Mouse (Mus musculus): ENCODE measurements around the gene Ak4. TPM values are rescaled to one million over a fixed set of nuclear protein-coding genes. Genes with fewer than 3 reads are reported as not detected.

The Ak4 gene
- polyA plus RNA-seq, 1 experiment from 2014 or later, result 9.5 TPM

DNA sequence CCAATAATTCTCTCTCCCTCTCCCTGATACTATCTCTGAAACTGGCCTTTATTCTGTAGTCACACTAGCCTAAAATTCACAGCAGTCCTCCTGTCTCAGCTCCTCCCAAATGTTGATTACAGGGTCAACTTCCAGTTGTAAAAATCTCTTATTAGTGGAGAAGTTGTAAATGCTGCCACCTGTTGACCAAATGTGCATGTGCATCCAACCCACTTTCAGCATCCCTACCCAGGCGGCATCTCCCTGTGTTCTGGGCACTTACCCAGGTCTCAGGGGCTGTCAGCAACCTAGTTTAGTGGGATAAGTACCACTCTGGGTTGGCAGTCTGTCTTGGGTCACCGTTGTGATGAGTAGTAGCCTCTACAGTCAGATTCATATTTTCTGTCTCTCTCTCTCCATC is 39.3 kb downstream of the Ak4 start:
- H3K4me3 ChIP-seq (ENCODE audit: low read depth, low read length), result no peak overlapping the region
- no peaks in the 10 kb centered on the region for H3K4me1 ChIP-seq (replicated peaks; ENCODE audit: control insufficient read depth, insufficient read depth, low read length)
- H3K27me3 ChIP-seq (replicated peaks; ENCODE audit: control insufficient read depth, insufficient read depth, low read length), result no peaks in the 10 kb centered on the region
- H3K4me2 ChIP-seq (ENCODE audit: low read length), result no peak overlapping the region
- ATAC-seq (replicated peaks; ENCODE audit: low FRiP score, low TSS enrichment, low read depth) (0 out of 2 replicates have a peak, but pooled peaks have one; percentile 36), DNase-seq (ENCODE audit: low spot score) (peak; percentile 66)
- H3K27ac ChIP-seq (ENCODE audit: low read depth), result no peak overlapping the region
- H3K9ac ChIP-seq (ENCODE audit: low read length), result no peak overlapping the region
- H3K9me3 ChIP-seq (ENCODE audit: control insufficient read depth, low read length), result no peaks in the 10 kb centered on the region
- 54% methylated on average over 2 of the region's 2 CpGs for WGBS
- H3K36me3 ChIP-seq (ENCODE audit: control insufficient read depth, insufficient read depth, low read length), result no peaks in the 10 kb centered on the region

GRCm38 (mm10) chr4:101459358-101459757 is 40.3 kb downstream of the Ak4 start:
- no peaks in the 10 kb centered on the region for H3K36me3 ChIP-seq (ENCODE audit: control insufficient read depth, insufficient read depth, low read length)
- no peak overlapping the region for H3K9ac ChIP-seq (ENCODE audit: low read length)
- no peaks in the 10 kb centered on the region for H3K9me3 ChIP-seq (ENCODE audit: control insufficient read depth, low read length)
- ATAC-seq (replicated peaks; ENCODE audit: low FRiP score, low TSS enrichment, low read depth), result no peak
- 92% methylated on average over 4 of the region's 4 CpGs for WGBS
- no peaks in the 10 kb centered on the region for H3K27me3 ChIP-seq (replicated peaks; ENCODE audit: control insufficient read depth, insufficient read depth, low read length)
- no peak for DNase-seq (ENCODE audit: low spot score)
- no peak overlapping the region for H3K4me2 ChIP-seq (ENCODE audit: low read length)
- H3K4me1 ChIP-seq (replicated peaks; ENCODE audit: control insufficient read depth, insufficient read depth, low read length), result no peaks in the 10 kb centered on the region
- no peak overlapping the region for H3K27ac ChIP-seq (ENCODE audit: low read depth)
- no peak overlapping the region for H3K4me3 ChIP-seq (ENCODE audit: low read depth, low read length)

- H3K36me3 ChIP-seq (ENCODE audit: control insufficient read depth, insufficient read depth, low read length), result no peaks in the 10 kb centered on the region
- no peaks in the 10 kb centered on the region for H3K4me1 ChIP-seq (replicated peaks; ENCODE audit: control insufficient read depth, insufficient read depth, low read length)
- H3K9me3 ChIP-seq (ENCODE audit: control insufficient read depth, low read length), result no peaks in the 10 kb centered on the region
- no peak overlapping the region for H3K4me2 ChIP-seq (ENCODE audit: low read length)
- no peak overlapping the region for H3K9ac ChIP-seq (ENCODE audit: low read length)
- DNase-seq (ENCODE audit: low spot score) (no peak), ATAC-seq (replicated peaks; ENCODE audit: low FRiP score, low TSS enrichment, low read depth) (no peak)
- H3K27ac ChIP-seq (ENCODE audit: low read depth), result no peak overlapping the region
- WGBS, result 90% methylated on average over 1 of the region's 1 CpGs
- no peaks in the 10 kb centered on the region for H3K27me3 ChIP-seq (replicated peaks; ENCODE audit: control insufficient read depth, insufficient read depth, low read length)
- no peak overlapping the region for H3K4me3 ChIP-seq (ENCODE audit: low read depth, low read length)
Measured at GRCm38 (mm10) chr4:101460114-101460513, 41.0 kb downstream of the Ak4 start.

- WGBS, result 66% methylated on average over 2 of the region's 2 CpGs
- Histone ChIP-seq H3K9ac (ENCODE audit: low read length) (no peak overlapping the region), H3K4me2 (ENCODE audit: low read length) (no peak overlapping the region), H3K27ac (ENCODE audit: low read depth) (no peak overlapping the region), H3K9me3 (ENCODE audit: control insufficient read depth, low read length) (no peaks in the 10 kb centered on the region), H3K36me3 (ENCODE audit: control insufficient read depth, insufficient read depth, low read length) (no peaks in the 10 kb centered on the region), H3K4me1 (replicated peaks; ENCODE audit: control insufficient read depth, insufficient read depth, low read length) (no peaks in the 10 kb centered on the region), H3K4me3 (ENCODE audit: low read depth, low read length) (no peak overlapping the region), H3K27me3 (replicated peaks; ENCODE audit: control insufficient read depth, insufficient read depth, low read length) (no peaks in the 10 kb centered on the region)
- ATAC-seq (replicated peaks; ENCODE audit: low FRiP score, low TSS enrichment, low read depth) (no peak), DNase-seq (ENCODE audit: low spot score) (no peak)
Measured at GRCm38 (mm10) chr4:101462065-101462464, 43.0 kb downstream of the Ak4 start.

- Histone ChIP-seq H3K27me3 (replicated peaks; ENCODE audit: control insufficient read depth, insufficient read depth, low read length) (no peaks in the 10 kb centered on the region), H3K9ac (ENCODE audit: low read length) (no peak overlapping the region), H3K4me3 (ENCODE audit: low read depth, low read length) (no peak overlapping the region), H3K4me2 (ENCODE audit: low read length) (no peak overlapping the region), H3K36me3 (ENCODE audit: control insufficient read depth, insufficient read depth, low read length) (no peaks in the 10 kb centered on the region), H3K9me3 (ENCODE audit: control insufficient read depth, low read length) (no peaks in the 10 kb centered on the region), H3K27ac (ENCODE audit: low read depth) (no peak overlapping the region), H3K4me1 (replicated peaks; ENCODE audit: control insufficient read depth, insufficient read depth, low read length) (no peaks in the 10 kb centered on the region)
- no peak for ATAC-seq (replicated peaks; ENCODE audit: low FRiP score, low TSS enrichment, low read depth)
- DNase-seq (ENCODE audit: low spot score), result no peak
- 79% methylated on average over 3 of the region's 3 CpGs for WGBS
Measured at GRCm38 (mm10) chr4:101466264-101466663, 47.2 kb downstream of the Ak4 start.

DNA sequence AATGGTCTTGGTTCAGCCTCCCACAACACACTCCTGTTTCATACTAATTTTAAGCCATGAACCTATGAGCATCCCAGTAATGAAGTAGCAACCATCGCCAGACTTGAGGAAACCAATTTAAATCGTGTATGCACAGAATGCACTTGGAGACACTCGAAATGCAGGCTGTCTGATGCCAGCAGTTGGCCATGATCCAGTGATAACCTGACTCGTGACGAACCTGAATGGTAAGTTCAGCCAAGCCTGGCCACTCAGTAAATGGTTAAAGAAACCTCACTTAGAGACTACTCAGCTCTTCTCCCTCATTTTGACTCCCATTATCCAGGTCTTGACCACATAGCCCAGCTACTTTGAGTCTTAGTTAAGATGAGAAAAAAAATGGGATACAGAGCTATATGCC is 50.2 kb downstream of the Ak4 start:
- Histone ChIP-seq H3K4me3 (ENCODE audit: low read depth, low read length) (no peak overlapping the region), H3K27me3 (replicated peaks; ENCODE audit: control insufficient read depth, insufficient read depth, low read length) (no peaks in the 10 kb centered on the region), H3K9me3 (ENCODE audit: control insufficient read depth, low read length) (no peaks in the 10 kb centered on the region), H3K27ac (ENCODE audit: low read depth) (no peak overlapping the region), H3K9ac (ENCODE audit: low read length) (no peak overlapping the region), H3K4me1 (replicated peaks; ENCODE audit: control insufficient read depth, insufficient read depth, low read length) (no peaks in the 10 kb centered on the region), H3K4me2 (ENCODE audit: low read length) (no peak overlapping the region), H3K36me3 (ENCODE audit: control insufficient read depth, insufficient read depth, low read length) (no peaks in the 10 kb centered on the region)
- DNase-seq (ENCODE audit: low spot score) (no peak), ATAC-seq (replicated peaks; ENCODE audit: low FRiP score, low TSS enrichment, low read depth) (no peak)
- WGBS, result 86% methylated on average over 5 of the region's 5 CpGs

DNA sequence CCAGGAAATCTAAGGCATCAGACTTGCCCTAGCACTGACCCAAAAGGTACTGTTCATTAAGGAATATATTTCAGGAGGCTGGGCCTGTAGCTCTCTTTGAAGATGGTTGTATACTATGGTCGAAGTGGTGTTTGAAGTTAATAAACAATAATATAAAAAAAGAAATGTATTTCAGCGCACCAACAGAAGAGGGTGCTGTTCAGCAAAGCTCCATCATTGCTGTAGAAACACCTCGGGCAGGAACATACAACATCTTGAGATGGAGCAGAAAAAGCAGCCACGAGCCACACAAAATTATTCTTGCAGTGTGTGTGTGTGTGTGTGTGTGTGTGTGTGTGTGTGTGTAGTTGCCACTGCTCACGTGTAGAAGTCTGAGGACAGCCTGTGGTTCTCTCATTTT is 51.5 kb downstream of the Ak4 start:
- DNase-seq (ENCODE audit: low spot score) (no peak), ATAC-seq (replicated peaks; ENCODE audit: low FRiP score, low TSS enrichment, low read depth) (no peak)
- no peak overlapping the region for H3K9ac ChIP-seq (ENCODE audit: low read length)
- no peaks in the 10 kb centered on the region for H3K4me1 ChIP-seq (replicated peaks; ENCODE audit: control insufficient read depth, insufficient read depth, low read length)
- no peak overlapping the region for H3K27ac ChIP-seq (ENCODE audit: low read depth)
- H3K4me3 ChIP-seq (ENCODE audit: low read depth, low read length), result no peak overlapping the region
- 61% methylated on average over 5 of the region's 5 CpGs for WGBS
- no peaks in the 10 kb centered on the region for H3K9me3 ChIP-seq (ENCODE audit: control insufficient read depth, low read length)
- H3K36me3 ChIP-seq (ENCODE audit: control insufficient read depth, insufficient read depth, low read length), result no peaks in the 10 kb centered on the region
- no peak overlapping the region for H3K4me2 ChIP-seq (ENCODE audit: low read length)
- no peaks in the 10 kb centered on the region for H3K27me3 ChIP-seq (replicated peaks; ENCODE audit: control insufficient read depth, insufficient read depth, low read length)

GRCm38 (mm10) chr4:101472767-101473166 is 53.7 kb downstream of the Ak4 start:
- DNase-seq (ENCODE audit: low spot score) (no peak), ATAC-seq (replicated peaks; ENCODE audit: low FRiP score, low TSS enrichment, low read depth) (no peak)
- no peak overlapping the region for H3K27ac ChIP-seq (ENCODE audit: low read depth)
- H3K4me2 ChIP-seq (ENCODE audit: low read length), result no peak overlapping the region
- H3K4me1 ChIP-seq (replicated peaks; ENCODE audit: control insufficient read depth, insufficient read depth, low read length), result no peaks in the 10 kb centered on the region
- no peaks in the 10 kb centered on the region for H3K27me3 ChIP-seq (replicated peaks; ENCODE audit: control insufficient read depth, insufficient read depth, low read length)
- no peak overlapping the region for H3K9ac ChIP-seq (ENCODE audit: low read length)
- no peaks in the 10 kb centered on the region for H3K36me3 ChIP-seq (ENCODE audit: control insufficient read depth, insufficient read depth, low read length)
- no peaks in the 10 kb centered on the region for H3K9me3 ChIP-seq (ENCODE audit: control insufficient read depth, low read length)
- 91% methylated on average over 3 of the region's 3 CpGs for WGBS
- H3K4me3 ChIP-seq (ENCODE audit: low read depth, low read length), result no peak overlapping the region

- Histone ChIP-seq H3K9me3 (ENCODE audit: control insufficient read depth, low read length) (no peaks in the 10 kb centered on the region), H3K4me1 (replicated peaks; ENCODE audit: control insufficient read depth, insufficient read depth, low read length) (no peaks in the 10 kb centered on the region), H3K4me2 (ENCODE audit: low read length) (no peak overlapping the region), H3K27me3 (replicated peaks; ENCODE audit: control insufficient read depth, insufficient read depth, low read length) (peaks cover 7% of the 10 kb centered on the region), H3K36me3 (ENCODE audit: control insufficient read depth, insufficient read depth, low read length) (no peaks in the 10 kb centered on the region), H3K27ac (ENCODE audit: low read depth) (no peak overlapping the region), H3K9ac (ENCODE audit: low read length) (no peak overlapping the region), H3K4me3 (ENCODE audit: low read depth, low read length) (no peak overlapping the region)
- 86% methylated on average over 8 of the region's 8 CpGs for WGBS
- ATAC-seq (replicated peaks; ENCODE audit: low FRiP score, low TSS enrichment, low read depth) (no peak), DNase-seq (ENCODE audit: low spot score) (no peak)
Measured at GRCm38 (mm10) chr4:101490320-101490917, 71.3 kb downstream of the Ak4 start.
